19 mouse cellular contexts compared by ENCODE assay signal in the genomic region with DNA sequence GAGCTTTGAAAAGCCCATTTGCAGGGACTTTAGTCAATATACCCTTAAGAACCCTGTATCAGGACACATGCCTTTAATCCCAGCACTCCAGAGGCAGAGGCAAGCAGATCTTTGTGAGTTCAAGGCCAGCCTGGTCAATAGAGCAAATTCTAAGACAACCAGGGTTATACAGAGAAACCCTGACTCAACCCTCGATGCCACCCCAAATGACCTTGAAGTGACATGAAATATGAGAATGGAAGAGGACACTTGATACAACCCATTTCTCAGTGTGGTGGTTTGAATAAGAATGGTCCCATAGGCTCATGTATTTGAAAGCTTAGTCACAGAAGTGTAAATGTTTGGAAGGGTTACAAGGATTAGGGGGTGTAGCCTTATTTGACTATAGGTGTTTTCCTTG.
"Had no signal": no experiment of that assay in that cellular context is flagged by ENCODE, and none has a peak within 500 bp of the region (broad histone marks: within the 10 kb centered on the region; RNA-seq: fewer than 3 reads in every experiment).

No protein-coding gene starts in this region.

- H3K27me3 ChIP-seq: megakaryocyte, embryonic 14.5 days; midbrain, embryonic 12.5 days; neural tube, embryonic 12.5 days; stomach, embryonic 15.5 days had no signal

- H3K4me2 ChIP-seq: lung, embryonic 14.5 days; midbrain, embryonic 12.5 days; neural tube, embryonic 12.5 days; stomach, embryonic 15.5 days had no signal

- H3K4me3 ChIP-seq: megakaryocyte, embryonic 14.5 days; midbrain, embryonic 12.5 days; neural tube, embryonic 12.5 days; stomach, embryonic 15.5 days had no signal

- H3K4me1 ChIP-seq: midbrain, embryonic 12.5 days; neural tube, embryonic 12.5 days; stomach, embryonic 15.5 days had no signal

- H3K36me3 ChIP-seq: midbrain, embryonic 12.5 days; neural tube, embryonic 12.5 days; stomach, embryonic 15.5 days had no signal

- DNase-seq: lung, adult 18-20 months; lung, embryonic 14.5 days; lung, postnatal 10 days; lung, postnatal 4 days; midbrain, embryonic 14.5 days; retina, postnatal 1 day; right cerebral cortex, adult 18-20 months; right cerebral cortex, postnatal 25 days; right cerebral cortex, postnatal 4 days; spleen, adult 18-20 months; thymus, adult 2 months; thymus, postnatal 25 days; thymus, postnatal 4 days had no signal

- H3K27ac ChIP-seq: liver, embryonic 14.5 days; midbrain, embryonic 12.5 days; neural tube, embryonic 12.5 days; stomach, embryonic 15.5 days; stomach, postnatal 0 days had no signal

- H3K9me3 ChIP-seq: midbrain, embryonic 12.5 days; neural tube, embryonic 12.5 days; stomach, embryonic 15.5 days had no signal

- H3K9ac ChIP-seq: liver, embryonic 14.5 days; lung, embryonic 14.5 days; midbrain, embryonic 12.5 days; neural tube, embryonic 12.5 days; stomach, embryonic 15.5 days had no signal
